In the genomic region with DNA sequence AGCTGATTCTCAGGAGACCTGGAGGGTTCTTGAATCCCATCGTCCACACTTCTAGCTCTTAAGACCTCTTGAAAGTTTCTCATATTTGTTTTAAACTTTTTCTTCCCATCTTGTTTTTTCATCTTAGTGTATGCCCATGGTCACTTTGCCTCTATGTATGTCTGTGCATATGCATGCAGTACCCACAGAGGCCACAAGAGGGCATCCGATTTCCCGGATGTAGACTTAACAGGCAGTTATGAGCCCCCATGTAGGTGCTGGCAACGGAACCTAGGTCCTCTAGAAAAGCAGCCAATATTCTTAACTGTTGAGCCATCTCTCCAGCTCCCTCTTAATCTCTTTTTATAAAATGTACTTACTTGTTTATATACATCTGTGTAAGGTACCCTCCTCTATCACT, we compare ENCODE assay signal across 11 mouse cellular contexts. TPM values are rescaled to one million over a fixed set of nuclear protein-coding genes. Genes with fewer than 3 reads are reported as not detected.
A peak's percentile ranks its signal among the peaks of the same experiment; 100 is the strongest.
DNase-seq lines count a peak whose midpoint lies in the region; ATAC-seq and TF ChIP-seq lines count a peak whose summit lies in the region.
"Had no signal": no experiment of that assay in that cellular context is flagged by ENCODE, and none has a peak within 500 bp of the region (broad histone marks: within the 10 kb centered on the region; RNA-seq: fewer than 3 reads in every experiment).

No protein-coding gene starts in this region.

- TF ChIP-seq POLR2A in heart, adult 2 months (IDR thresholded peaks at IDR 0.05; ENCODE audit: insufficient read depth, low read depth, low read length) = no peak

- H3K9me3 ChIP-seq in midbrain, postnatal 0 days (ENCODE audit: low read length) = no peaks in the 10 kb centered on the region
- H3K9me3 ChIP-seq in midbrain, embryonic 13.5 days = no peaks in the 10 kb centered on the region; the same call in 1 of the 2 replicates
- H3K9me3 ChIP-seq: kidney, embryonic 15.5 days had no signal

- no peak for DNase-seq in heart, adult 2 months
- no peak for DNase-seq in heart, adult 18-20 months
- no peak for DNase-seq in midbrain, postnatal 0 days (ENCODE audit: low spot score)
- DNase-seq in thymus, postnatal 14 days = peak; percentile 50
- DNase-seq in retina, embryonic 14.5 days (ENCODE audit: low spot score) = no peak
- no peak for DNase-seq in layer of hippocampus, adult 18-20 months (ENCODE audit: low spot score in 2 of 2)
- DNase-seq: liver, embryonic 13.5 days had no signal

- no peak overlapping the region for H3K9ac ChIP-seq in heart, adult 2 months (ENCODE audit: low read depth, low read length)
- H3K9ac ChIP-seq in midbrain, postnatal 0 days (replicated peaks; ENCODE audit: low read length, poor library complexity, severe bottlenecking) = no peak overlapping the region
- H3K9ac ChIP-seq in midbrain, embryonic 13.5 days (replicated peaks) = no peak overlapping the region
- H3K9ac ChIP-seq: kidney, embryonic 15.5 days; liver, embryonic 13.5 days had no signal

- intact Hi-C loops in heart, adult 2 months (cut with DNase I) = loop anchor here (5.0 kb wide), 1 partner anchor 50 kb away; no protein-coding TSS in a partner anchor

- 97% methylated on average over 4 of the region's 4 CpGs for WGBS in heart, adult 2 months
- 94% methylated on average over 4 of the region's 4 CpGs for WGBS in midbrain, postnatal 0 days
- WGBS in midbrain, embryonic 13.5 days = 87% methylated on average over 4 of the region's 4 CpGs

- no peaks in the 10 kb centered on the region for H3K79me2 ChIP-seq in heart, adult 2 months (replicated peaks; ENCODE audit: control insufficient read depth, insufficient read depth, low read length)

- no peaks in the 10 kb centered on the region for H3K27me3 ChIP-seq in heart, adult 2 months (ENCODE audit: control insufficient read depth, insufficient read depth, low read length)
- H3K27me3 ChIP-seq in midbrain, postnatal 0 days (ENCODE audit: insufficient read depth, low read length) = no peaks in the 10 kb centered on the region
- H3K27me3 ChIP-seq in midbrain, embryonic 13.5 days = no peaks in the 10 kb centered on the region
- H3K27me3 ChIP-seq: kidney, embryonic 15.5 days; liver, embryonic 13.5 days had no signal

- no peaks in the 10 kb centered on the region for H3K4me1 ChIP-seq in heart, adult 2 months (ENCODE audit: control insufficient read depth, insufficient read depth, low read length)
- no peaks in the 10 kb centered on the region for H3K4me1 ChIP-seq in midbrain, postnatal 0 days (ENCODE audit: insufficient read depth, low read length)
- H3K4me1 ChIP-seq in midbrain, embryonic 13.5 days (replicated peaks) = no peaks in the 10 kb centered on the region
- H3K4me1 ChIP-seq: kidney, embryonic 15.5 days; liver, embryonic 13.5 days had no signal

- H3K4me2 ChIP-seq in midbrain, postnatal 0 days (ENCODE audit: low read depth, low read length, poor library complexity, severe bottlenecking) = no peak overlapping the region
- no peak overlapping the region for H3K4me2 ChIP-seq in midbrain, embryonic 13.5 days (replicated peaks)
- H3K4me2 ChIP-seq: heart, embryonic 11.5 days; kidney, embryonic 15.5 days; liver, embryonic 13.5 days had no signal

- peaks cover 19% of the 10 kb centered on the region for H3K36me3 ChIP-seq in heart, adult 2 months (ENCODE audit: control insufficient read depth, insufficient read depth, low read length)
- no peaks in the 10 kb centered on the region for H3K36me3 ChIP-seq in midbrain, postnatal 0 days (ENCODE audit: insufficient read depth, low read length)
- peaks cover 13% of the 10 kb centered on the region for H3K36me3 ChIP-seq in midbrain, embryonic 13.5 days

- H3K27ac ChIP-seq in heart, adult 2 months = no peak overlapping the region
- H3K27ac ChIP-seq in midbrain, postnatal 0 days (ENCODE audit: low read depth, low read length) = no peak overlapping the region
- H3K27ac ChIP-seq in midbrain, embryonic 13.5 days = no peak overlapping the region
- H3K27ac ChIP-seq: kidney, embryonic 15.5 days; liver, embryonic 13.5 days had no signal

- no peak overlapping the region for H3K4me3 ChIP-seq in heart, adult 2 months
- H3K4me3 ChIP-seq in midbrain, postnatal 0 days (ENCODE audit: low read depth, low read length) = no peak overlapping the region
- H3K4me3 ChIP-seq in midbrain, embryonic 13.5 days (replicated peaks) = no peak overlapping the region
- H3K4me3 ChIP-seq: kidney, embryonic 15.5 days; liver, embryonic 13.5 days had no signal

- no peak for TF ChIP-seq EP300 in heart, adult 2 months (IDR thresholded peaks at IDR 0.05; ENCODE audit: insufficient read depth, low read depth, low read length)

- TF ChIP-seq CTCF in heart, adult 2 months (IDR thresholded peaks at IDR 0.05) = peak; percentile 77
- TF ChIP-seq CTCF in midbrain, postnatal 0 days (IDR thresholded peaks at IDR 0.05) = peak; percentile 51

- ATAC-seq in midbrain, postnatal 0 days (ENCODE audit: low FRiP score) = no peak
- no peak for ATAC-seq in midbrain, embryonic 13.5 days
- peak; percentile 65 for ATAC-seq in inflammation-experienced regulatory T-cells, adult 6 months

RNA-seq across cellular contexts. Expression of a gene that starts 15.6 kb away (rescaled TPM):
- total RNA-seq in heart, adult 2 months (2021) = 1,000 to 10,000 TPM; 1,007 to 1,201 TPM
- polyA plus RNA-seq in heart, adult 2 months (2012; rRNA removed) = 327 and 489 TPM in 2 replicates
- 1,000 to 10,000 TPM; 1,136 to 1,209 TPM for total RNA-seq in heart, adult 18-20 months (2021)
- 5.4 and 5.8 TPM in 2 replicates for total RNA-seq in midbrain, postnatal 0 days (2014; rRNA removed)
- polyA plus RNA-seq in midbrain, postnatal 0 days (2015; fragmentation: Nextera tagmentation; extraction: Ambion mirVana) = 55.4 and 59.5 TPM in 2 replicates
- 37.5 and 37.8 TPM in 2 replicates for polyA plus RNA-seq in midbrain, embryonic 13.5 days (2015; fragmentation: Nextera tagmentation; extraction: Ambion mirVana)
- 10 to 100 TPM; 37.6 to 77.4 (median 38.4) TPM for polyA plus RNA-seq in inflammation-experienced regulatory T-cells, adult 6 months (2017; shearing (Covaris generic))
- 10 to 100 TPM; 34.1 to 36.2 TPM for total RNA-seq in layer of hippocampus, adult 18-20 months (2021)

RNA-seq across cellular contexts. Expression of a gene that starts 30.1 kb away (rescaled TPM):
- total RNA-seq in heart, adult 2 months (2021) = 10 to 100 TPM; 22.9 to 23.4 TPM
- polyA plus RNA-seq in heart, adult 2 months (2012; rRNA removed) = 5.1 and 9.5 TPM in 2 replicates
- 10 to 100 TPM; 21.7 to 23.6 TPM for total RNA-seq in heart, adult 18-20 months (2021)
- total RNA-seq in midbrain, postnatal 0 days (2014; rRNA removed) = 20.8 and 20.9 TPM in 2 replicates
- polyA plus RNA-seq in midbrain, postnatal 0 days (2015; fragmentation: Nextera tagmentation; extraction: Ambion mirVana) = 7.2 and 9.7 TPM in 2 replicates
- 14.2 and 14.7 TPM in 2 replicates for polyA plus RNA-seq in midbrain, embryonic 13.5 days (2015; fragmentation: Nextera tagmentation; extraction: Ambion mirVana)
- polyA plus RNA-seq in inflammation-experienced regulatory T-cells, adult 6 months (2017; shearing (Covaris generic)) = 10 to 100 TPM in 2 of 3 experiments, 1 to 10 TPM in 1; 7.1 to 12.4 (median 11.1) TPM
- 10 to 100 TPM; 20.7 to 24.3 TPM for total RNA-seq in layer of hippocampus, adult 18-20 months (2021)

Comparison
In these comparisons a context has a peak if more than half of its experiments do, and no peak if none do; other contexts are left out.
1. RNA of a gene that starts 15.6 kb away (total RNA-seq): 1,136 to 1,209 TPM in heart, adult 18-20 months and 1,007 to 1,201 TPM in heart, adult 2 months; 34.1 to 36.2 TPM in layer of hippocampus, adult 18-20 months and 5.4 to 5.8 TPM in midbrain, postnatal 0 days; every median in the first group is over 10 times any median in the second.